Mouse (Mus musculus): ENCODE measurements around the gene Me3. TPM values are rescaled to one million over a fixed set of nuclear protein-coding genes. Genes with fewer than 3 reads are reported as not detected.

Gene Me3
- total RNA-seq, 1 experiment, result 0.13 TPM

DNA sequence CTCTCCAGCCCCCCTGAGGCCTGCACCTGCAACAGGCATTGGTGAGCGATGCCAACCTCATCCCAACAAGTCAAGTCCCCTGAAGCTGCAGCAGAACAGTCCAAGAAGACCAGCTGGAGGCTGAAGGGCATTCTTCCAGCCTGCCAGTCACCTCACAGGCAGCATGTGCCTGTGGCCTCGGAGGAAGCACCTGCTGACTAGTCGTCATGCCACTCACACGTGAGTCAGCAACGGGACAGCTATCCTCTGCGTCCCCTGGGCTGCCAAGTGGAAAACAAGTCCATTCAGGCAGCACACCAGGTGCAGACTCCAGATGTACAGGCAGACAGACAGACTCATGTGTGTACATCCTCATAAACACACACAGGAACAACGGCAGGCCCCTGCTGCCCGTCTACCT is 203.4 kb downstream of the Me3 start:
- Histone ChIP-seq H3K4me3 (ENCODE audit: insufficient read depth in 1 of 2, low read depth in 1 of 2, low read length in 2 of 2, poor library complexity in 1 of 2, severe bottlenecking in 1 of 2) (no peak overlapping the region), H3K27ac (ENCODE audit: insufficient read depth, low read depth, low read length, poor library complexity, severe bottlenecking) (no peak overlapping the region), H3K9ac (ENCODE audit: insufficient read depth, low read depth, low read length, poor library complexity, severe bottlenecking) (no peak overlapping the region), H3K9me3 (ENCODE audit: control insufficient read depth, insufficient read depth, low read depth, low read length) (no peaks in the 10 kb centered on the region), H3K36me3 (ENCODE audit: control insufficient read depth, insufficient read depth, low read length, poor library complexity, severe bottlenecking) (no peaks in the 10 kb centered on the region), H3K4me1 (ENCODE audit: control insufficient read depth in 2 of 2, insufficient read depth in 2 of 2, low read length in 2 of 2, poor library complexity in 1 of 2) (no peaks in the 10 kb centered on the region)
- DNase-seq (ENCODE audit: low read depth, low spot score), result no peak
- TF ChIP-seq MAFK (IDR thresholded peaks at IDR 0.05; ENCODE audit: insufficient read depth, low read depth, low read length) (no peak), CHD2 (IDR thresholded peaks at IDR 0.05; ENCODE audit: low read depth, low read length) (no peak), HCFC1 (IDR thresholded peaks at IDR 0.05; ENCODE audit: borderline replicate concordance, insufficient read depth, low read length) (no peak), ZNF384 (IDR thresholded peaks at IDR 0.05; ENCODE audit: low read depth, low read length) (no peak), ZC3H11A (IDR thresholded peaks at IDR 0.05; ENCODE audit: borderline replicate concordance, low read depth, low read length) (no peak)
- in situ Hi-C loops (cut with MboI; ENCODE audit: low sequenced_read_pairs in 2 of 2, unreplicated experiment in 2 of 2), result loop anchor here in 1 of 2 experiments (25.0 kb wide), 1 partner anchor 323 kb away; no protein-coding TSS in a partner anchor

DNA sequence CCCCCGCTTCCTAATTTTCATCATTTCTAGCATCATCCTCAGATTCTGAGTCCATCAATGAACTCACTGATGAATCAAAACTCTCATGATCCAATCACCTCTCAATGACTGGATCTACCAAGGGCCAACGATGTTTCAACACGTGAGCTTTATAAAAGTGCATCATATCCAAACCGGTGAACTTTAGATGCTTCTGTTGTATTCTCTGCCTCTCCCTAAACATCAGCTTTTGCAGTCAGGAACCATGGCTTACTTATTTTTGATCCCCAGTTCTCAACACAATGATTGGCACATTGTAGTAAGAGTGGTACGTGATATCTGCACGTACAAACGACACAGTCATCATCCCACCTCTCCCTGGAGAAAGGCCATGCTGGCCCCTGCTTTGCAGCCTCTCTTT is 204.5 kb downstream of the Me3 start:
- no peak overlapping the region for H3K9ac ChIP-seq (ENCODE audit: insufficient read depth, low read depth, low read length, poor library complexity, severe bottlenecking)
- in situ Hi-C loops (cut with MboI; ENCODE audit: low sequenced_read_pairs in 2 of 2, unreplicated experiment in 2 of 2), result loop anchor here in 1 of 2 experiments (25.0 kb wide), 1 partner anchor 324 kb away; no protein-coding TSS in a partner anchor

DNA sequence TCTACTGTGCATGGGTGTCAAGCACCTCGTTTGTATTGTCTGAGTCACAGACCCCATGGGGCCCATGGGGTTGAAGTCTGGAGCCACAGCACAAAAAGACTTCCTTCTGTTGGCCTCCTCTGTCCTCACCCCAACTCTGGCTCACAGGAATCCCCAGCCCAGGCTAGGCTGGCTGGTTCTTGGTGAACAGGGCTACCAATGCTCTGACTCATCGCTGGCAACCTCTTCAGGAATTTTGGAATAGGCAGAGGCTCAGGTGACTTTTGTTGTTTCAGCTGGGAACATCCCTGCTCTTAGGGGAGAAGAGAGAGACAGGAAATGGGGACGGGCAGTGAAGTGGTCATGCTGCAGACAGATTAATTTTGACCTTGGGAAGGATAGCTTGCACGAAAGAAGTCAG is 205.6 kb downstream of the Me3 start:
- H3K9ac ChIP-seq (ENCODE audit: insufficient read depth, low read depth, low read length, poor library complexity, severe bottlenecking), result no peak overlapping the region
- no peaks in the 10 kb centered on the region for H3K9me3 ChIP-seq (ENCODE audit: control insufficient read depth, insufficient read depth, low read depth, low read length)
- H3K4me3 ChIP-seq (ENCODE audit: insufficient read depth in 1 of 2, low read depth in 1 of 2, low read length in 2 of 2, poor library complexity in 1 of 2, severe bottlenecking in 1 of 2), result no peak overlapping the region
- DNase-seq (ENCODE audit: low read depth, low spot score), result no peak
- in situ Hi-C loops (cut with MboI; ENCODE audit: low sequenced_read_pairs in 2 of 2, unreplicated experiment in 2 of 2), result loop anchor here in 1 of 2 experiments (25.0 kb wide), 1 partner anchor 326 kb away; no protein-coding TSS in a partner anchor
- H3K27ac ChIP-seq (ENCODE audit: insufficient read depth, low read depth, low read length, poor library complexity, severe bottlenecking), result no peak overlapping the region
- no peaks in the 10 kb centered on the region for H3K4me1 ChIP-seq (ENCODE audit: control insufficient read depth in 2 of 2, insufficient read depth in 2 of 2, low read length in 2 of 2, poor library complexity in 1 of 2)
- TF ChIP-seq HCFC1 (IDR thresholded peaks at IDR 0.05; ENCODE audit: borderline replicate concordance, insufficient read depth, low read length), result no peak
- TF ChIP-seq ZNF384 (IDR thresholded peaks at IDR 0.05; ENCODE audit: low read depth, low read length), result no peak
- TF ChIP-seq ZC3H11A (IDR thresholded peaks at IDR 0.05; ENCODE audit: borderline replicate concordance, low read depth, low read length), result no peak
- no peak for TF ChIP-seq MAFK (IDR thresholded peaks at IDR 0.05; ENCODE audit: insufficient read depth, low read depth, low read length)
- no peak for TF ChIP-seq CHD2 (IDR thresholded peaks at IDR 0.05; ENCODE audit: low read depth, low read length)
- H3K36me3 ChIP-seq (ENCODE audit: control insufficient read depth, insufficient read depth, low read length, poor library complexity, severe bottlenecking), result no peaks in the 10 kb centered on the region

More for the DNA sequence above, 204.5 kb downstream of the Me3 start:
- Histone ChIP-seq H3K36me3 (ENCODE audit: control insufficient read depth, insufficient read depth, low read length, poor library complexity, severe bottlenecking) (no peaks in the 10 kb centered on the region), H3K4me3 (ENCODE audit: insufficient read depth in 1 of 2, low read depth in 1 of 2, low read length in 2 of 2, poor library complexity in 1 of 2, severe bottlenecking in 1 of 2) (no peak overlapping the region), H3K27ac (ENCODE audit: insufficient read depth, low read depth, low read length, poor library complexity, severe bottlenecking) (no peak overlapping the region), H3K4me1 (ENCODE audit: control insufficient read depth in 2 of 2, insufficient read depth in 2 of 2, low read length in 2 of 2, poor library complexity in 1 of 2) (no peaks in the 10 kb centered on the region), H3K9me3 (ENCODE audit: control insufficient read depth, insufficient read depth, low read depth, low read length) (no peaks in the 10 kb centered on the region)
- TF ChIP-seq HCFC1 (IDR thresholded peaks at IDR 0.05; ENCODE audit: borderline replicate concordance, insufficient read depth, low read length) (no peak), ZC3H11A (IDR thresholded peaks at IDR 0.05; ENCODE audit: borderline replicate concordance, low read depth, low read length) (no peak), CHD2 (IDR thresholded peaks at IDR 0.05; ENCODE audit: low read depth, low read length) (no peak), ZNF384 (IDR thresholded peaks at IDR 0.05; ENCODE audit: low read depth, low read length) (no peak), MAFK (IDR thresholded peaks at IDR 0.05; ENCODE audit: insufficient read depth, low read depth, low read length) (no peak)
- DNase-seq (ENCODE audit: low read depth, low spot score), result no peak

DNA sequence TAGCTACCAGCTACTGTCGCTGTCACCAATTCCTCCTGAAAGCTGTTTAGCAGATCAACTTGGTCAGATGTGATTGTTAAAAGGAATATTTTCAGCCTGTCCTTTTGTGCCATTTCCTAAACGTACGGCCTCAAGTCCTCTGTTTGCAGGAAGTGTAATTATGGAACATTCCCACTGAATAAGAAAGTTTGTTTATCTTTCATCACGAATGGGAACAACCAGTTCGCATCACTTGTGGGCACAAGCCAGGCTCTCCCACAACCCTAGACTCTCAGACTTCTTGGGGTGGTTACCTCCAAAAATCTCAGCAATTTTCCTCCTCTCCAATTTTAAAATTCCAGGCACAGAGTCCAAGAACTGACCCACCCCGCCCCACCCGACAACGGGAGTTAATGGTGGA is 207.5 kb downstream of the Me3 start:
- no peak overlapping the region for H3K27ac ChIP-seq (ENCODE audit: insufficient read depth, low read depth, low read length, poor library complexity, severe bottlenecking)
- no peak for DNase-seq (ENCODE audit: low read depth, low spot score)

More for the DNA sequence above, 207.5 kb downstream of the Me3 start:
- in situ Hi-C loops (cut with MboI; ENCODE audit: low sequenced_read_pairs in 2 of 2, unreplicated experiment in 2 of 2), result loop anchor here (10.0 to 25.0 kb wide), 2 partner anchors 327 to 335 kb away; no protein-coding TSS in a partner anchor
- no peaks in the 10 kb centered on the region for H3K36me3 ChIP-seq (ENCODE audit: control insufficient read depth, insufficient read depth, low read length, poor library complexity, severe bottlenecking)
- no peak for TF ChIP-seq ZNF384 (IDR thresholded peaks at IDR 0.05; ENCODE audit: low read depth, low read length)
- no peak for TF ChIP-seq MAFK (IDR thresholded peaks at IDR 0.05; ENCODE audit: insufficient read depth, low read depth, low read length)
- no peak for TF ChIP-seq ZC3H11A (IDR thresholded peaks at IDR 0.05; ENCODE audit: borderline replicate concordance, low read depth, low read length)
- TF ChIP-seq CHD2 (IDR thresholded peaks at IDR 0.05; ENCODE audit: low read depth, low read length), result no peak
- TF ChIP-seq HCFC1 (IDR thresholded peaks at IDR 0.05; ENCODE audit: borderline replicate concordance, insufficient read depth, low read length), result no peak
- no peaks in the 10 kb centered on the region for H3K9me3 ChIP-seq (ENCODE audit: control insufficient read depth, insufficient read depth, low read depth, low read length)
- no peak overlapping the region for H3K4me3 ChIP-seq (ENCODE audit: insufficient read depth in 1 of 2, low read depth in 1 of 2, low read length in 2 of 2, poor library complexity in 1 of 2, severe bottlenecking in 1 of 2)
- no peak overlapping the region for H3K9ac ChIP-seq (ENCODE audit: insufficient read depth, low read depth, low read length, poor library complexity, severe bottlenecking)
- no peaks in the 10 kb centered on the region for H3K4me1 ChIP-seq (ENCODE audit: control insufficient read depth in 2 of 2, insufficient read depth in 2 of 2, low read length in 2 of 2, poor library complexity in 1 of 2)
